Mouse (Mus musculus): Measurements from ENCODE around the gene Stx7. TPM values are rescaled to one million over a fixed set of nuclear protein-coding genes. Genes with fewer than 3 reads are reported as not detected.

Gene Stx7
- polyA plus RNA-seq, 1 experiment from 2014 or later, result 98.6 TPM

DNA sequence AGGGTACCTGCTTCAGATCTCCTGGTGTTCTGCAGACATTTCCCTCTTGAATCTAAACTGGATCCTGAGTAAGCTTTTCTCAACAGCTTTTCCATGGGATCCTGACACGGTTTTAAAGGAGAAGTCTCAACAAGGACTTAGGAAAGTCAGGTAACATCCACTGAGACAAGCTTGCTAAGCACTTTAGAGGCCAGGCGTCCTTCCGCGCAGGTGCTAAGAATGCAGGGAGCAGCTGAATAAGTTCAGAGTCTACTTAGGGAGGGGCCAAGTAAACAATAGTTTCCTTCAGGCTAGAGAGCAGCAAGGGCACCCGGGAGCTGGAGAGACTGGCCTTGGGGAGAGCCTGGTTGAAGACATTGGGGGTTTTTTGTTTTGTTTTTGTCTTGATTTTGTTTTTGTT, 16.8 kb upstream of the Stx7 start:
- H3K4me2 ChIP-seq, result no peak overlapping the region
- H3K27me3 ChIP-seq (ENCODE audit: control insufficient read depth, insufficient read depth, low read length), result no peaks in the 10 kb centered on the region
- H3K4me1 ChIP-seq (ENCODE audit: control insufficient read depth, insufficient read depth, low read length), result peaks cover 6% of the 10 kb centered on the region; the same call in 1 of the 2 replicates
- ATAC-seq (ENCODE audit: low FRiP score) (no peak), DNase-seq (ENCODE audit: low spot score, missing footprints) (peak; percentile 89)
- no peak overlapping the region for H3K4me3 ChIP-seq (ENCODE audit: low read depth, low read length)
- 8% methylated on average over 5 of the region's 5 CpGs for WGBS
- no peaks in the 10 kb centered on the region for H3K9me3 ChIP-seq (ENCODE audit: control insufficient read depth, low read length)
- H3K27ac ChIP-seq (ENCODE audit: low read depth, low read length), result no peak overlapping the region
- H3K36me3 ChIP-seq (ENCODE audit: control insufficient read depth, insufficient read depth, low read length), result no peaks in the 10 kb centered on the region
- no peak overlapping the region for H3K9ac ChIP-seq (ENCODE audit: low read length)

DNA sequence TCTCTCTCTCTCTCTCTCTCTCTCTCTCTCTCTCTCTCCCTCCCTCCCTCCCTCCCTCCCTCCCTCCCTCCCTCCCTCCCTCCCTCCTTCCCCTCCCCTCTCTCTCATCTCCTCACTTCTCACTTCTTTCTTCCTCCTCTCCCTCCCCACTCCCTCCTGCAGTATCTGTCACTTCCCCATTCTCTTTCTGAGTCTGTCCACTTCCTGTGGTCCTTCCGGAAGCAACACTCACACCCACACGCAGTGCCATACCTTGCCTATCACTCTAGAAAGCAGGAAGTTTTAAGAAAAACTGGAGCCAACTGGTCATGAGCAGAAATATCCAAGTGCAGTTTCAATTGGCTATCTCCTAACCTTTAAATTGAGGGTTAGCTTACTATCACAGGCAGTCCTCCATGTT, 16.0 kb upstream of the Stx7 start:
- Histone ChIP-seq H3K9me3 (ENCODE audit: control insufficient read depth, low read length) (no peaks in the 10 kb centered on the region), H3K9ac (ENCODE audit: low read length) (no peak overlapping the region), H3K36me3 (ENCODE audit: control insufficient read depth, insufficient read depth, low read length) (no peaks in the 10 kb centered on the region), H3K4me2 (no peak overlapping the region), H3K4me3 (ENCODE audit: low read depth, low read length) (no peak overlapping the region), H3K27me3 (ENCODE audit: control insufficient read depth, insufficient read depth, low read length) (no peaks in the 10 kb centered on the region), H3K4me1 (ENCODE audit: control insufficient read depth, insufficient read depth, low read length) (peaks cover 6% of the 10 kb centered on the region; the same call in 1 of the 2 replicates), H3K27ac (ENCODE audit: low read depth, low read length) (no peak overlapping the region)
- ATAC-seq (ENCODE audit: low FRiP score) (no peak), DNase-seq (ENCODE audit: low spot score, missing footprints) (no peak)
- 49% methylated on average over 2 of the region's 2 CpGs for WGBS

DNA sequence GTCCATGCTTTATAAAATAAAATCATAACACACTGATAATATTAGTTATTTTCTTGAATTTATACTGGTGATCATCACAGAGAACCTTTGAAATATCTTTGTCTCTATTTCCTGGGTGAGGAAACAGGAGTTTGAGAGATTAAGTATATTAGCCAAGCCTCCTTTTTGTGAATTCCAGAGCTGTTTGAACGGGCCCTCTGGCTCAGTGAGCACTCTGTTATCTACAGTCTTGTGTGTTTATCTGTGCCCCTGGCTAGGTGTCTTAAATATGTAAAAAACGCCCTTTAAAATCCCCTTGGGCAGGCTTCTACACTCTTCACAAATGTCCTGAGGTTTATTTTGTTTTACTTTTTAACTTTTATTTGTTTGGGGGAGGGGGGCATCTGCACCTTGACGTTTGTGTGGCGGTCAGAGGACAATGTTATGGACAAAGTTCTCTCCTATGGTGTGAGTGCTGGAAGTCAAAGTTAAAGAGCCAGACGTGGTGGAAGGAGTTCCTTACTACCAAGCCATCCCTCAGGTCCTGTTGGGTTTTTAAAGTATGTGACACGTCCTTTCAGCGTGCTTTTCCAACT, 14.9 kb upstream of the Stx7 start:
- WGBS, result 58% methylated on average over 7 of the region's 7 CpGs
- DNase-seq (ENCODE audit: low spot score, missing footprints) (no peak), ATAC-seq (ENCODE audit: low FRiP score) (no peak)
- no peaks in the 10 kb centered on the region for H3K36me3 ChIP-seq (ENCODE audit: control insufficient read depth, insufficient read depth, low read length)
- H3K4me2 ChIP-seq, result no peak overlapping the region
- no peaks in the 10 kb centered on the region for H3K9me3 ChIP-seq (ENCODE audit: control insufficient read depth, low read length)
- H3K4me1 ChIP-seq (ENCODE audit: control insufficient read depth, insufficient read depth, low read length), result peaks cover 6% of the 10 kb centered on the region; the same call in 1 of the 2 replicates
- H3K27me3 ChIP-seq (ENCODE audit: control insufficient read depth, insufficient read depth, low read length), result no peaks in the 10 kb centered on the region
- no peak overlapping the region for H3K9ac ChIP-seq (ENCODE audit: low read length)
- no peak overlapping the region for H3K4me3 ChIP-seq (ENCODE audit: low read depth, low read length)
- H3K27ac ChIP-seq (ENCODE audit: low read depth, low read length), result no peak overlapping the region

- Histone ChIP-seq H3K27me3 (ENCODE audit: control insufficient read depth, insufficient read depth, low read length) (no peaks in the 10 kb centered on the region), H3K9ac (ENCODE audit: low read length) (no peak overlapping the region), H3K36me3 (ENCODE audit: control insufficient read depth, insufficient read depth, low read length) (no peaks in the 10 kb centered on the region), H3K4me3 (ENCODE audit: low read depth, low read length) (no peak overlapping the region), H3K4me1 (ENCODE audit: control insufficient read depth, insufficient read depth, low read length) (no peaks in the 10 kb centered on the region), H3K9me3 (ENCODE audit: control insufficient read depth, low read length) (no peaks in the 10 kb centered on the region), H3K27ac (ENCODE audit: low read depth, low read length) (no peak overlapping the region), H3K4me2 (no peak overlapping the region)
- ATAC-seq (ENCODE audit: low FRiP score) (no peak), DNase-seq (ENCODE audit: low spot score, missing footprints) (no peak)
- WGBS, result 86% methylated on average over 2 of the region's 2 CpGs
Measured at GRCm38 (mm10) chr10:24138623-24139261, 10.4 kb upstream of the Stx7 start.

DNA sequence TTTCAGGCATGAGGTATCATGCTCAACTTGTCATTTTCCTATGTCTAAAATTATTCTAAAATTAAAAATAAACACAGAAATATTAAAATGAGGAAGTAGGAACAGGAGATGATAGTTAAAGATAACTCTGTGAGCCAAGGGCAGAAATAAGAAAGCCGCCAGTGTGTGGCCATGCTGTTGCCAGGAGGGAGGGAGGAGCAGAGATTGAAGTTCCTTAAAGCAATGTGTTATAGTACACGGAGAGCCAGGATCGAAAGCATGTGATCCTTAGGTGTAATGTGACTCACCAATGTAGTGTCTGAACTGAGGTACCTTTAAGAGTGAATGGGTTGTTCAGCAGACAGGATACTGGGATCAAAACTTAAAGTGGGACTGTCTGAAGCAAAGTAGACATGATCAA, 6.4 kb upstream of the Stx7 start:
- WGBS, result 77% methylated on average over 3 of the region's 3 CpGs
- H3K9ac ChIP-seq (ENCODE audit: low read length), result no peak overlapping the region
- H3K27me3 ChIP-seq (ENCODE audit: control insufficient read depth, insufficient read depth, low read length), result no peaks in the 10 kb centered on the region
- no peak overlapping the region for H3K4me2 ChIP-seq
- H3K36me3 ChIP-seq (ENCODE audit: control insufficient read depth, insufficient read depth, low read length), result no peaks in the 10 kb centered on the region
- no peaks in the 10 kb centered on the region for H3K9me3 ChIP-seq (ENCODE audit: control insufficient read depth, low read length)
- H3K27ac ChIP-seq (ENCODE audit: low read depth, low read length), result no peak overlapping the region
- H3K4me3 ChIP-seq (ENCODE audit: low read depth, low read length), result no peak overlapping the region
- H3K4me1 ChIP-seq (ENCODE audit: control insufficient read depth, insufficient read depth, low read length), result no peaks in the 10 kb centered on the region
- no peak for ATAC-seq (ENCODE audit: low FRiP score)
- no peak for DNase-seq (ENCODE audit: low spot score, missing footprints)

DNA sequence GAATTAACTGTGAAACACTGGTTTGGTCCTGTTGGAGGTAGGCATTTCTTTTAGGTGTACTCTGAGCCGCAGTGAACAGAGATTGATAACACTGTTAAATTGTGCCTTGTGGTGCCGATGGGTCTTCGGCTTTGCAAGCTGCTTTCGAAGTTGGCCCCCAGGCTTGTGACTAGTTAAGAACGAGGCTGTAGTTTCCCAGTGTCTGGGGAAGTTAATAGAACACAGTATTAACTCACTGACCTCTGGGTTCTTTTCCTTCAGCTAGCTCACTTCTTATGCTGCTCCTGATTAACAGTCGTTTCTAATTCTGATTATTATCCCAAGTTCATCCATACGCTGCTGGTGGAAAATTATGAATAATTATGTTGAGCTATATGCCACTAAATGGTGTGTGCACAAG, 984 bp downstream of the Stx7 start:
- no peaks in the 10 kb centered on the region for H3K27me3 ChIP-seq (ENCODE audit: control insufficient read depth, insufficient read depth, low read length)
- H3K36me3 ChIP-seq (ENCODE audit: control insufficient read depth, insufficient read depth, low read length), result no peaks in the 10 kb centered on the region
- peak; percentile 84 for DNase-seq (ENCODE audit: low spot score, missing footprints)
- no peak overlapping the region for H3K4me3 ChIP-seq (ENCODE audit: low read depth, low read length)
- H3K9me3 ChIP-seq (ENCODE audit: control insufficient read depth, low read length), result no peaks in the 10 kb centered on the region
- ATAC-seq (ENCODE audit: low FRiP score), result no peak
- peaks cover 7% of the 10 kb centered on the region; the same call in 1 of the 2 replicates for H3K4me1 ChIP-seq (ENCODE audit: control insufficient read depth, insufficient read depth, low read length)
- WGBS, result 62% methylated on average over 7 of the region's 7 CpGs
- H3K27ac ChIP-seq (ENCODE audit: low read depth, low read length), result no peak overlapping the region
- H3K4me2 ChIP-seq, result peak overlapping the region; percentile 58
- 0 out of 2 replicates have a peak overlapping the region, but pooled peaks have one; percentile 10 for H3K9ac ChIP-seq (ENCODE audit: low read length)

DNA sequence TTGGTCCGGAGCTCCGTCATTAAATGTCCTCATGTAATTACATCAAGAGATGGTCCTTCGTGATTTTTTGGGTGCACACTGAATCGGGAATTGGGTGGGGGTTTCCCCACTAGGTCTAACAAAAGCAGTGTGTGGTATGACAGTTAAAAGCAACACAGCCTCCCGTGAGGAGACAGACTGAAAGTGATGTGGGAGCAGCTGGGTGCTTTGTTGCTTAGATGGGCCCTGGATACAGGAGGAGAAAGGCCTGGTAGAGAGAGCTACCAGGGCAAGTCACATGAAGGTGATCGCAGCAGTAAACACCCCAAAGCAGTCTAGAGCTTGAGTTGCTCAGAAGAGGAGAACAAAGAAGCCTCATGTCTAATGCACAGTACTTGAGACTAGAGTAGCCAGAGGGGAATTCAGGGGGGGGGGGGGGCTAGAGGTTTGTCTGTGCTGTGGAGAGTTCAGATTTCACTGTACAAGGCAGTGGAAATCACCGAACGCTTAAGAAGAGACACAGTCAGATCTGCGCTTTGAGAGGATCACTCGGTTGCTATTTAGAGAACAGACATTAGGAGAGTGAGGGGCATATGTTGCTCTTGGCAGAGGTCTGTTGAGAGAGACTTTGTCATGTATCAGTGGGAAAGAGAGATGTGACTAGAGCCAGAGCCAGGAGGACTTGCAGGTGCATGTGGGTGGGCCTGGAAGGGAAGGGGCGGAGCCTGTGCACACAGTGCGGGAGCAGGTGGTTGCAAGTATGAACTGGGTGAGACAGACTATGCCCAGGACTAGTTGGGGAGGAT, 9.6 kb downstream of the Stx7 start:
- Histone ChIP-seq H3K9me3 (ENCODE audit: control insufficient read depth, low read length) (no peaks in the 10 kb centered on the region), H3K4me2 (no peak overlapping the region), H3K4me1 (ENCODE audit: control insufficient read depth, insufficient read depth, low read length) (no peaks in the 10 kb centered on the region), H3K36me3 (ENCODE audit: control insufficient read depth, insufficient read depth, low read length) (0 out of 2 replicates have a peak, but pooled peaks cover 5% of the 10 kb centered on the region), H3K27me3 (ENCODE audit: control insufficient read depth, insufficient read depth, low read length) (no peaks in the 10 kb centered on the region), H3K4me3 (ENCODE audit: low read depth, low read length) (no peak overlapping the region), H3K9ac (ENCODE audit: low read length) (no peak overlapping the region), H3K27ac (ENCODE audit: low read depth, low read length) (no peak overlapping the region)
- no peak for DNase-seq (ENCODE audit: low spot score, missing footprints)
- ATAC-seq (ENCODE audit: low FRiP score), result no peak
- WGBS, result 93% methylated on average over 12 of the region's 12 CpGs

GRCm38 (mm10) chr10:24159575-24159974, 10.5 kb downstream of the Stx7 start:
- Histone ChIP-seq H3K4me1 (ENCODE audit: control insufficient read depth, insufficient read depth, low read length) (peaks cover 1% of the 10 kb centered on the region; the same call in 1 of the 2 replicates), H3K36me3 (ENCODE audit: control insufficient read depth, insufficient read depth, low read length) (0 out of 2 replicates have a peak, but pooled peaks cover 5% of the 10 kb centered on the region), H3K27ac (ENCODE audit: low read depth, low read length) (no peak overlapping the region), H3K9me3 (ENCODE audit: control insufficient read depth, low read length) (no peaks in the 10 kb centered on the region), H3K4me3 (ENCODE audit: low read depth, low read length) (no peak overlapping the region), H3K9ac (ENCODE audit: low read length) (no peak overlapping the region), H3K4me2 (no peak overlapping the region), H3K27me3 (ENCODE audit: control insufficient read depth, insufficient read depth, low read length) (no peaks in the 10 kb centered on the region)
- DNase-seq (ENCODE audit: low spot score, missing footprints) (no peak), ATAC-seq (ENCODE audit: low FRiP score) (no peak)
- WGBS, result 82% methylated on average over 5 of the region's 5 CpGs

GRCm38 (mm10) chr10:24160349-24160748, 11.2 kb downstream of the Stx7 start:
- no peaks in the 10 kb centered on the region for H3K27me3 ChIP-seq (ENCODE audit: control insufficient read depth, insufficient read depth, low read length)
- 88% methylated on average over 7 of the region's 7 CpGs for WGBS
- H3K27ac ChIP-seq (ENCODE audit: low read depth, low read length), result no peak overlapping the region
- H3K9ac ChIP-seq (ENCODE audit: low read length), result no peak overlapping the region
- H3K36me3 ChIP-seq (ENCODE audit: control insufficient read depth, insufficient read depth, low read length), result 0 out of 2 replicates have a peak, but pooled peaks cover 5% of the 10 kb centered on the region
- DNase-seq (ENCODE audit: low spot score, missing footprints) (no peak), ATAC-seq (ENCODE audit: low FRiP score) (no peak)
- no peak overlapping the region for H3K4me3 ChIP-seq (ENCODE audit: low read depth, low read length)
- peaks cover 6% of the 10 kb centered on the region; the same call in 1 of the 2 replicates for H3K4me1 ChIP-seq (ENCODE audit: control insufficient read depth, insufficient read depth, low read length)
- no peaks in the 10 kb centered on the region for H3K9me3 ChIP-seq (ENCODE audit: control insufficient read depth, low read length)
- no peak overlapping the region for H3K4me2 ChIP-seq
